Mouse (Mus musculus) midbrain, embryonic 14.5 days (tissue): ENCODE results near the gene Ftcd. TPM values are rescaled to one million over a fixed set of nuclear protein-coding genes. Genes with fewer than 3 reads are reported as not detected.

ENCODE experiments used
- ATAC-seq: fragments of 200-750 bp; cut with Nextera tagmentation; 2 replicates; pipeline ENCODE4 v1.8.0; 2017; ENCODE audit warnings: moderate number of reproducible peaks, moderate library complexity; ENCODE audit not compliant: low FRiP score, low TSS enrichment
- DNase-seq: peaks from one replicate; pipeline ENCODE4 v3.0.0-alpha.2; 2015
- H3K27ac ChIP-seq: fragments of 300-500 bp; sonication (generic); replicated peaks from 2 replicates; pipeline ENCODE4 v1.5.1; 2014; ENCODE audit warnings: mild to moderate bottlenecking, low read depth, low read length, moderate library complexity
- H3K27me3 ChIP-seq: fragments of 300-500 bp; sonication (generic); 2 replicates; pipeline ENCODE4 v1.6.1; 2014; ENCODE audit warnings: low read length, control low read depth, mixed read lengths; ENCODE audit not compliant: control insufficient read depth, insufficient read depth
- H3K36me3 ChIP-seq: fragments of 300-500 bp; sonication (generic); 2 replicates; pipeline ENCODE4 v1.6.1; 2014; ENCODE audit warnings: low read length, control low read depth; ENCODE audit not compliant: control insufficient read depth, insufficient read depth
- H3K4me1 ChIP-seq: fragments of 300-500 bp; sonication (generic); 2 replicates; pipeline ENCODE4 v1.6.1; 2014; ENCODE audit warnings: mild to moderate bottlenecking, antibody characterized with exemption, low read length, control low read depth; ENCODE audit not compliant: control insufficient read depth, insufficient read depth
- H3K4me2 ChIP-seq: fragments of 300-500 bp; sonication (generic); 2 replicates; pipeline ENCODE4 v1.6.1; 2014; ENCODE audit warnings: mild to moderate bottlenecking, low read length, moderate library complexity
- H3K4me3 ChIP-seq: fragments of 300-500 bp; sonication (generic); replicated peaks from 2 replicates; pipeline ENCODE4 v1.5.1; 2014; ENCODE audit warnings: low read depth, low read length
- H3K9ac ChIP-seq: fragments of 300-500 bp; sonication (generic); replicated peaks from 2 replicates; pipeline ENCODE4 v1.6.1; 2014; ENCODE audit warnings: mild to moderate bottlenecking, low read length, moderate library complexity
- H3K9me3 ChIP-seq: fragments of 300-500 bp; sonication (generic); 2 replicates; pipeline ENCODE4 v1.6.1; 2016; ENCODE audit warnings: low read length, control low read depth, mixed read lengths; ENCODE audit not compliant: control insufficient read depth
- WGBS: fragments of 180-500 bp; shearing (Covaris S2); extraction: QIAGEN DNeasy Blood & Tissue Kit; methylation state at CpG from one replicate; pipeline ENCODE4 v1.1.7; 2014; 5-methylcytosine and 5-hydroxymethylcytosine counted together
- polyA plus RNA-seq: library from polyadenylated mRNA; unstranded; fragments of >200 nt; fragmentation: Nextera tagmentation; extraction: Ambion mirVana; gene quantifications from 2 replicates; pipeline ENCODE4 v1.2.1, GENCODE M21; 2014

The Ftcd gene
- polyA plus RNA-seq, 1 experiment from 2014 or later, result not detected

DNA sequence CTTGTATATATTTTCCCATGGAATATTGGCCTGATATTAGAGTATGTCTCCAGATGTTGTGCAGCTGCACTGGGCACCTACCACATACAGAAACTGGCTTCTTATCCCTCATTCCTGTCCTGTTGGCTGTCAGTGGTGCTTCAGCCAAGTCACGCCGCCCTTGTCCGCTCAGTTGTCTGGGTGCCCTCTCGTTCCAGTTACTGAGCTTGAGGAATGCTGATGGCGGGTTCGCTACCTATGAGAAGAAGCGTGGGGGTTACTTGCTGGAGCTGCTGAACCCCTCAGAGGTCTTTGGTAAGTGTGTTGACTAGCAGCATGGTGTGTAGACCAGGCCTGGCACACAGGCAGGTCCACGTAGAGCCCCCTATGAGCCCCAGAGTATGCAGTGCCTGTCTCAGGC lies 28.9 kb upstream of the Ftcd start:
- Histone ChIP-seq H3K4me3 (no peak overlapping the region), H3K4me2 (no peak overlapping the region), H3K27me3 (no peaks in the 10 kb centered on the region), H3K36me3 (peaks cover 100% of the 10 kb centered on the region), H3K27ac (no peak overlapping the region), H3K4me1 (no peaks in the 10 kb centered on the region), H3K9ac (no peak overlapping the region), H3K9me3 (no peaks in the 10 kb centered on the region)
- no peak for ATAC-seq
- DNase-seq, result no peak
- 94% methylated on average over 8 of the region's 8 CpGs for WGBS

DNA sequence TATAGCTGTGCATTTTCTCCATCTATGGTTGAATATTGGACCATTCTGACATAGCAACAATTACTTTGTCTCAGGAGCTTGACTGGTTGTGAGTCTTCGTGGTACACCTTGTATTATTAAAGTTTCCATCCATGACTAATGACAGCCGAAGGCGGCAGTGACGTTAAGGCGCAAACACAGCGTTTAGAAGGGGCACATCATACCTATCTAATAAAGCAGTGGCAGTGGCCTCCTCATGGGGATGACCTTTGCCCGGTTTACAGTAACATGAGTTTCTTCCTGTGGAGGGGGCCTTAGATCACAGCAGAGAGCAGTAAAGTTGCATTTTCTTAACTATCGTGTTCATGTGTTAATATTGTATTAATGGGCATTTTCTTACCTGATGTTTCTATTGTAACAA lies 27.2 kb upstream of the Ftcd start:
- Histone ChIP-seq H3K4me1 (no peaks in the 10 kb centered on the region), H3K27ac (no peak overlapping the region), H3K4me2 (no peak overlapping the region), H3K9ac (no peak overlapping the region), H3K4me3 (no peak overlapping the region), H3K9me3 (no peaks in the 10 kb centered on the region), H3K27me3 (no peaks in the 10 kb centered on the region), H3K36me3 (peaks cover 100% of the 10 kb centered on the region)
- DNase-seq (no peak), ATAC-seq (no peak)
- 93% methylated on average over 8 of the region's 8 CpGs for WGBS

DNA sequence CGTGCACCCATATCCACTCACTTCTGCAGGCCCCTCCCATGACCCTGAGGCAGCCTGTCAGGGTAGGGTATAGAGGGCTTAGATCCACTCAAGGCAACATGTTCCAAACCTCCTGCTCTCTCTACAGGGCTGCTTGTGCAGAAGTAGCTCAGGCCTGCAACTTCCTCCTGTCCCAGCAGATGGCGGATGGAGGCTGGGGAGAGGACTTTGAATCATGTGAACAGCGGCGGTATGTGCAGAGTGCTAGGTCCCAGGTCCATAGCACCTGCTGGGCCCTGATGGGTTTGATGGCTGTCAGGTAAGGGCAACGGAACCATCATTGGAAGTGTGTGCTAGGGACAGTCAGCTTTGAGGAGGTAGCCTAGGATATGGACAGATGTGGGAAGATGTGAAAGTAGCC lies 25.0 kb upstream of the Ftcd start:
- 85% methylated on average over 5 of the region's 5 CpGs for WGBS
- H3K27ac ChIP-seq, result no peak overlapping the region
- peaks cover 98% of the 10 kb centered on the region for H3K36me3 ChIP-seq
- no peaks in the 10 kb centered on the region for H3K27me3 ChIP-seq
- H3K9ac ChIP-seq, result no peak overlapping the region
- H3K9me3 ChIP-seq, result no peaks in the 10 kb centered on the region
- H3K4me1 ChIP-seq, result no peaks in the 10 kb centered on the region
- no peak for ATAC-seq
- H3K4me3 ChIP-seq, result no peak overlapping the region
- no peak overlapping the region for H3K4me2 ChIP-seq
- DNase-seq, result peak; percentile 12

- H3K27ac ChIP-seq, result no peak overlapping the region
- no peaks in the 10 kb centered on the region for H3K9me3 ChIP-seq
- no peaks in the 10 kb centered on the region for H3K4me1 ChIP-seq
- 76% methylated on average over 3 of the region's 3 CpGs for WGBS
- no peak overlapping the region for H3K4me2 ChIP-seq
- H3K27me3 ChIP-seq, result no peaks in the 10 kb centered on the region
- H3K4me3 ChIP-seq, result no peak overlapping the region
- H3K36me3 ChIP-seq, result peaks cover 97% of the 10 kb centered on the region
- H3K9ac ChIP-seq, result no peak overlapping the region
- DNase-seq, result no peak
- ATAC-seq, result no peak
These were observed 23.9 kb upstream of the Ftcd start for GRCm38 (mm10) chr10:76551556-76551955.

GRCm38 (mm10) chr10:76554061-76554460 lies 21.4 kb upstream of the Ftcd start:
- Histone ChIP-seq H3K4me1 (no peaks in the 10 kb centered on the region), H3K36me3 (peaks cover 74% of the 10 kb centered on the region), H3K27ac (no peak overlapping the region), H3K9ac (no peak overlapping the region), H3K4me3 (no peak overlapping the region), H3K27me3 (no peaks in the 10 kb centered on the region), H3K9me3 (no peaks in the 10 kb centered on the region), H3K4me2 (no peak overlapping the region)
- 92% methylated on average over 5 of the region's 5 CpGs for WGBS
- ATAC-seq, result no peak
- DNase-seq, result no peak

- H3K9ac ChIP-seq, result no peak within 1 kb of the TSS
- ATAC-seq (no peak), DNase-seq (no peak)
- H3K4me2 ChIP-seq, result no peak within 1 kb of the TSS
- H3K4me3 ChIP-seq, result no peak within 1 kb of the TSS
- no peak within 1 kb of the TSS for H3K27ac ChIP-seq
- H3K27me3 ChIP-seq, result no peaks in the 10 kb centered on the region
- no peaks in the 10 kb centered on the region for H3K9me3 ChIP-seq
- H3K4me1 ChIP-seq, result no peaks in the 10 kb centered on the region
- no peaks in the 10 kb centered on the region for H3K36me3 ChIP-seq
- WGBS, result 92% methylated on average over 10 of the region's 10 CpGs
These were observed 13.5 kb upstream of the Ftcd start, which contains the start of gene Spatc1l for GRCm38 (mm10) chr10:76561972-76562371. Gene Spatc1l, plus strand, starts transcription at chr10:76562272.

GRCm38 (mm10) chr10:76569996-76570685 lies 5.3 kb upstream of the Ftcd start:
- WGBS, result 92% methylated on average over 22 of the region's 22 CpGs
- Histone ChIP-seq H3K9me3 (no peaks in the 10 kb centered on the region), H3K27ac (no peak overlapping the region), H3K9ac (no peak overlapping the region), H3K4me2 (no peak overlapping the region), H3K36me3 (no peaks in the 10 kb centered on the region), H3K4me1 (no peaks in the 10 kb centered on the region), H3K4me3 (no peak overlapping the region), H3K27me3 (no peaks in the 10 kb centered on the region)
- DNase-seq, result no peak
- no peak for ATAC-seq

DNA sequence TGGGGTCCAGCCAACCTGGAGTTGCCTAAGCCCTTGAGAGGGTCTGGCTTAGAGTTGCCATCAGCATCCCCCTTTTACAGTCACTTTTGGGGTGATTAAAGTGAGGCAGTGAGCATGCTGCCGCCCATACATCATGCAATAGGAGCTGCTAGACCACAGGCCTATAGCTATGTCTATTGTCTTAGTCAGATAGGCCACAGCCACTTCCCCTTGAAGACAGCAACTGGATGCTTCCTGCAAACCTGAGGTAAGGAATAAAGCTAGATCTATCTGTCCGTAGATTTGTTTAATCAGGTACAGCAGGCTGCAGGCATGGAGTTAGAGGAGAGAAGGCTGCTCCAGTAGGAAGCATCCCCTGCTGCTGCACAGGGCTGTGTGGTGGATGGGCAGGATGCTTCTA lies 4.4 kb upstream of the Ftcd start:
- Histone ChIP-seq H3K4me1 (no peaks in the 10 kb centered on the region), H3K27ac (no peak overlapping the region), H3K27me3 (no peaks in the 10 kb centered on the region), H3K4me2 (no peak overlapping the region), H3K9ac (no peak overlapping the region), H3K9me3 (no peaks in the 10 kb centered on the region), H3K4me3 (no peak overlapping the region), H3K36me3 (no peaks in the 10 kb centered on the region)
- WGBS, result 70% methylated on average over 2 of the region's 2 CpGs
- DNase-seq, result no peak
- no peak for ATAC-seq

GRCm38 (mm10) chr10:76572151-76572550 lies 3.3 kb upstream of the Ftcd start:
- no peak for ATAC-seq
- no peaks in the 10 kb centered on the region for H3K9me3 ChIP-seq
- H3K9ac ChIP-seq, result no peak overlapping the region
- no peak overlapping the region for H3K4me2 ChIP-seq
- 36% methylated on average over 3 of the region's 3 CpGs for WGBS
- no peaks in the 10 kb centered on the region for H3K27me3 ChIP-seq
- H3K36me3 ChIP-seq, result no peaks in the 10 kb centered on the region
- no peaks in the 10 kb centered on the region for H3K4me1 ChIP-seq
- H3K27ac ChIP-seq, result no peak overlapping the region
- no peak overlapping the region for H3K4me3 ChIP-seq
- no peak for DNase-seq
